Mouse (Mus musculus): ENCODE data around the gene Cep295nl. TPM values are rescaled to one million over a fixed set of nuclear protein-coding genes. Genes with fewer than 3 reads are reported as not detected.

Gene Cep295nl
- polyA plus RNA-seq, 1 experiment, result 0.06 TPM

DNA sequence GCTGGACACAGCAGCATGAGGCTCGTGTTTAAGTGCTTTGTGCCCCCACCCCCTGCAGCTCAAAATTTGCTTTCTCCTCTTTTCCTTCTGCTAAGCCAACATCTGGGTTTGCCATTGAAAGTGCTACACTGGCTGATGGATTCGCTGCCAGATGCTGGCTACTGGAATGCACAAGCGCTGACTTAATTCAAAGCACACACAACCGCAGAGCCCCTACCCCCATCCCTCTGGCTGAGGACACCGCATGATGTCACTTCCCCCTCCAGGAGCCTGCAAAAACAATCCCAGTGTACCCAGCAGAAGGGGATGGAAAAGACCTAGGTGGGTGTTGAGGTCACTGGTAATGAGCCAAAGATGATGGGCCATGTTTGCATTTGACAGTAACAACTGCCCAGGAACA lies 17.8 kb downstream of the Cep295nl start:
- Histone ChIP-seq H3K4me3 (ENCODE audit: insufficient read depth, low read depth, low read length) (no peak overlapping the region), H3K4me1 (ENCODE audit: control insufficient read depth, insufficient read depth, low read length) (no peaks in the 10 kb centered on the region), H3K27ac (ENCODE audit: insufficient read depth, low read depth, low read length) (no peak overlapping the region), H3K36me3 (ENCODE audit: control insufficient read depth, insufficient read depth, low read length) (no peaks in the 10 kb centered on the region), H3K27me3 (replicated peaks; ENCODE audit: control insufficient read depth, insufficient read depth, low read length) (no peaks in the 10 kb centered on the region)
- DNase-seq, result no peak
- TF ChIP-seq POLR2A (IDR thresholded peaks at IDR 0.05; ENCODE audit: low read depth, low read length) (no peak), CTCF (conservative IDR thresholded peaks at IDR 0.05; ENCODE audit: insufficient read depth, insufficient read length, low read depth, low read length) (no peak)
- 51% methylated on average over 5 of the region's 5 CpGs for WGBS

DNA sequence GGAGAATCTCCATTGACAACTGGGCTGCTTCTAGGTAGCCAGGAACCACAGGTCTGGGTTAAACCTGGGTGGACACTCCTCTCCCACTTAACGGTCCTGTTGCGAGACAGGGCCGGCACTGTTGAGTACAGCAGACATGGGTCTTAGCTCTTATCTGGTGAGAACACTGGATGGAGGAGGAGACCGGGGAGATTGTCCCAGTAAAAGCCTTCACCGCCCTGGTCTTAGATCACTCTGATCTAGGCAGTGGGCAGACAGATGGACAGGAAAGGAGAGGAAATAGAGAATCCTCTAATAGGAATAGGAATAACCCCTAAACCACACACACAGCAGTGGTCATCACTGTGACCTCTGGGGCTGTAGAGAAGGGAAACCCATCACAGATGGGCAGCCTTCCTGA lies 18.3 kb downstream of the Cep295nl start:
- Histone ChIP-seq H3K4me3 (ENCODE audit: insufficient read depth, low read depth, low read length) (no peak overlapping the region), H3K4me1 (ENCODE audit: control insufficient read depth, insufficient read depth, low read length) (no peaks in the 10 kb centered on the region), H3K27me3 (replicated peaks; ENCODE audit: control insufficient read depth, insufficient read depth, low read length) (no peaks in the 10 kb centered on the region), H3K27ac (ENCODE audit: insufficient read depth, low read depth, low read length) (no peak overlapping the region), H3K36me3 (ENCODE audit: control insufficient read depth, insufficient read depth, low read length) (no peaks in the 10 kb centered on the region)
- DNase-seq, result no peak
- 87% methylated on average over 5 of the region's 5 CpGs for WGBS
- TF ChIP-seq POLR2A (IDR thresholded peaks at IDR 0.05; ENCODE audit: low read depth, low read length), result no peak
- TF ChIP-seq CTCF (conservative IDR thresholded peaks at IDR 0.05; ENCODE audit: insufficient read depth, insufficient read length, low read depth, low read length), result no peak

GRCm38 (mm10) chr11:118322647-118323046 lies 19.7 kb downstream of the Cep295nl start:
- Histone ChIP-seq H3K27me3 (replicated peaks; ENCODE audit: control insufficient read depth, insufficient read depth, low read length) (no peaks in the 10 kb centered on the region), H3K4me3 (ENCODE audit: insufficient read depth, low read depth, low read length) (no peak overlapping the region), H3K27ac (ENCODE audit: insufficient read depth, low read depth, low read length) (no peak overlapping the region), H3K4me1 (ENCODE audit: control insufficient read depth, insufficient read depth, low read length) (no peaks in the 10 kb centered on the region), H3K36me3 (ENCODE audit: control insufficient read depth, insufficient read depth, low read length) (no peaks in the 10 kb centered on the region)
- WGBS, result 55% methylated on average over 3 of the region's 3 CpGs
- no peak for DNase-seq
- TF ChIP-seq POLR2A (IDR thresholded peaks at IDR 0.05; ENCODE audit: low read depth, low read length) (no peak), CTCF (conservative IDR thresholded peaks at IDR 0.05; ENCODE audit: insufficient read depth, insufficient read length, low read depth, low read length) (no peak)

- Histone ChIP-seq H3K36me3 (ENCODE audit: control insufficient read depth, insufficient read depth, low read length) (no peaks in the 10 kb centered on the region), H3K4me1 (ENCODE audit: control insufficient read depth, insufficient read depth, low read length) (no peaks in the 10 kb centered on the region), H3K27me3 (replicated peaks; ENCODE audit: control insufficient read depth, insufficient read depth, low read length) (no peaks in the 10 kb centered on the region), H3K27ac (ENCODE audit: insufficient read depth, low read depth, low read length) (no peak overlapping the region), H3K4me3 (ENCODE audit: insufficient read depth, low read depth, low read length) (no peak overlapping the region)
- TF ChIP-seq CTCF (conservative IDR thresholded peaks at IDR 0.05; ENCODE audit: insufficient read depth, insufficient read length, low read depth, low read length), result no peak
- no peak for TF ChIP-seq POLR2A (IDR thresholded peaks at IDR 0.05; ENCODE audit: low read depth, low read length)
- peak; percentile 20 for DNase-seq
- 33% methylated on average over 4 of the region's 4 CpGs for WGBS
Observed at GRCm38 (mm10) chr11:118321971-118322370, 20.3 kb downstream of the Cep295nl start.

DNA sequence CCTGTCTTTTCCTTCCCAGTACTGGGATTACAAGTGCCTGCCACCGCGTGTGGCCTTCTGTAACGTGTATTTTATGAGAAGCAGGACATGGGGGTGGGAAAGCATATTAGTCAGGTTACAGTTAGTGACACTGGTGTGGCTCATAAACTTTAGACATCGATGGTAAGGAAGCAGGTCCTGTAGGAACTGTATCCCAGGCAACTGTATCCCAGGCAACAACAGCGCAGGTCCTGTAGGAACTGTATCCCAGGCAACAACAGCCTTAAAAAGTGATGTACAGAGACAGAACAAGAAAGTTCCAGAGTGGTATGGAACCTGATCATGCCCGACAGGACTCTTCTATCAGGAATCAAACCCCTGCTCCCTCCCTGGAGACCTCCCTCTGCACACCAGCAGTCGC lies 20.8 kb downstream of the Cep295nl start:
- TF ChIP-seq POLR2A (IDR thresholded peaks at IDR 0.05; ENCODE audit: low read depth, low read length) (no peak), CTCF (conservative IDR thresholded peaks at IDR 0.05; ENCODE audit: insufficient read depth, insufficient read length, low read depth, low read length) (no peak)
- DNase-seq, result no peak

DNA sequence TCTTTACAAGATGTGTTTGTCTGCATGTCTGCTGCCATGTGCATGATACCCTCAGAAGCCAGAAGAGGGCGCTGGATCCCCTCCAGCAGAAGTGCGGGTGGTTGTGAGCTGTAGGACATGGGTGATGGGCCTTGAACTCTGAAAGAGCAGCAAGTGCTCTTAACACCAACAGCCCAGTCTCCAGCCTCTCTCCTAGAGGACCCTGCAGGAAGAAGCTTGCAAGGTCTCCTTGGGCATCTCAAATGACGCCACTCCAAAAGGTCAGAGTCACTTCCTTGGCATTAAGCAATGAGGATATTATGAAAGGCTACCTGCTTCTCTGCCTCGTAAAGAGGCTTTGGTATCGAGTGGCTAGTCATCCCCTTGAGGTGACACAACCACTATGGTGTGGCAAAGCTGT lies 23.6 kb downstream of the Cep295nl start:
- Histone ChIP-seq H3K4me3 (ENCODE audit: insufficient read depth, low read depth, low read length) (no peak overlapping the region), H3K27ac (ENCODE audit: insufficient read depth, low read depth, low read length) (no peak overlapping the region), H3K27me3 (replicated peaks; ENCODE audit: control insufficient read depth, insufficient read depth, low read length) (no peaks in the 10 kb centered on the region), H3K4me1 (ENCODE audit: control insufficient read depth, insufficient read depth, low read length) (no peaks in the 10 kb centered on the region), H3K36me3 (ENCODE audit: control insufficient read depth, insufficient read depth, low read length) (no peaks in the 10 kb centered on the region)
- TF ChIP-seq CTCF (conservative IDR thresholded peaks at IDR 0.05; ENCODE audit: insufficient read depth, insufficient read length, low read depth, low read length) (peak; percentile 56), POLR2A (IDR thresholded peaks at IDR 0.05; ENCODE audit: low read depth, low read length) (no peak)
- DNase-seq, result peak; percentile 23
- whole genome bisulfite sequencing, result 62% methylated on average over 5 of the region's 5 CpGs

More for the DNA sequence above, 20.8 kb downstream of the Cep295nl start:
- no peaks in the 10 kb centered on the region for H3K4me1 ChIP-seq (ENCODE audit: control insufficient read depth, insufficient read depth, low read length)
- H3K36me3 ChIP-seq (ENCODE audit: control insufficient read depth, insufficient read depth, low read length), result no peaks in the 10 kb centered on the region
- no peak overlapping the region for H3K4me3 ChIP-seq (ENCODE audit: insufficient read depth, low read depth, low read length)
- no peak overlapping the region for H3K27ac ChIP-seq (ENCODE audit: insufficient read depth, low read depth, low read length)
- WGBS, result 61% methylated on average over 7 of the region's 7 CpGs
- no peaks in the 10 kb centered on the region for H3K27me3 ChIP-seq (replicated peaks; ENCODE audit: control insufficient read depth, insufficient read depth, low read length)

DNA sequence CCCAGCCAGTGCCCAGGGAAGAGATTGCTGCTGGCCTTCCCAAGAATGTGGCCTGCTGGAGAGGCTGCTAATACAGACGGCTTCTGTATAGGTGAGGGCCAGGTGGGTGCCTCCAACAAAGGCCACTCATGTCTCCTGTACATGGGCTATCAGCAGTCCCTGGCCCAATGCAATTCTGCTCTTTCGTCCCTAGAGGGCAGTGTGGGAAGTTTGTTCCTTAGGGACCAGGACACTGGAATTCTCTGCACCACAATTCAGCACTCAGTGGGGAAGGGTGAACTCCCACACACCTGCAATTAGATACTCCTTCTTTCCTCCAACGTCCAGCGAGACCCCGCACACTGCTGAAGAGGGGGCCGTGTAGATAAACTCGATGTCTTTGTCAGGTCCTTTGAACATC lies 25.2 kb downstream of the Cep295nl start:
- Histone ChIP-seq H3K27ac (ENCODE audit: insufficient read depth, low read depth, low read length) (no peak overlapping the region), H3K4me1 (ENCODE audit: control insufficient read depth, insufficient read depth, low read length) (no peaks in the 10 kb centered on the region), H3K4me3 (ENCODE audit: insufficient read depth, low read depth, low read length) (no peak overlapping the region), H3K27me3 (replicated peaks; ENCODE audit: control insufficient read depth, insufficient read depth, low read length) (no peaks in the 10 kb centered on the region), H3K36me3 (ENCODE audit: control insufficient read depth, insufficient read depth, low read length) (no peaks in the 10 kb centered on the region)
- 11% methylated on average over 7 of the region's 7 CpGs for WGBS
- TF ChIP-seq POLR2A (IDR thresholded peaks at IDR 0.05; ENCODE audit: low read depth, low read length), result no peak
- peak; percentile 91 for TF ChIP-seq CTCF (conservative IDR thresholded peaks at IDR 0.05; ENCODE audit: insufficient read depth, insufficient read length, low read depth, low read length)
- peak; percentile 54 for DNase-seq

Measured in kidney, adult 2 months (tissue).